ENCODE assay signal across 16 mouse cellular contexts in genomic region chr8:95810184-95810591, GRCm38 (mm10). TPM values are rescaled to one million over a fixed set of nuclear protein-coding genes. Genes with fewer than 3 reads are reported as not detected.
DNase-seq lines count a peak whose midpoint lies in the region; ATAC-seq and TF ChIP-seq lines count a peak whose summit lies in the region.
"Had no signal": no experiment of that assay in that cellular context is flagged by ENCODE, and none has a peak within 500 bp of the region (broad histone marks: within the 10 kb centered on the region; RNA-seq: fewer than 3 reads in every experiment).

No protein-coding gene starts in this region.

- H3K27me3 ChIP-seq in myocyte (ENCODE audit: control insufficient read depth, insufficient read depth, insufficient read length) = no peaks in the 10 kb centered on the region
- H3K27me3 ChIP-seq: hindbrain, embryonic 15.5 days; neural tube, embryonic 13.5 days had no signal

- TF ChIP-seq POLR2A in myocyte (IDR thresholded peaks at IDR 0.05; ENCODE audit: insufficient read length, low read depth) = no peak

- DNase-seq in CD4-positive helper T cell, adult 2 months (ENCODE audit: low read depth, low spot score) = peak; percentile 36
- peak; percentile 45 for DNase-seq in ZHBTc4 (ENCODE audit: low read depth, low spot score)
- peak; percentile 21 for DNase-seq in heart, postnatal 4 days
- no peak for DNase-seq in frontal cortex, postnatal 14 days (ENCODE audit: low spot score in 2 of 2)
- DNase-seq in left cerebral cortex, adult 18-20 months (ENCODE audit: low spot score in 2 of 2) = no peak
- DNase-seq in embryo, embryonic 10.5 days (ENCODE audit: low spot score) = no peak
- DNase-seq: cerebellum, postnatal 36 days; kidney, postnatal 14 days; layer of hippocampus, postnatal 36 days; right cerebral cortex, postnatal 25 days had no signal

- no peak overlapping the region for H3ac ChIP-seq in myocyte (ENCODE audit: control insufficient read depth, insufficient read length)

- H3K79me2 ChIP-seq in myocyte (ENCODE audit: control insufficient read depth, insufficient read depth) = peaks cover 21% of the 10 kb centered on the region

- ATAC-seq in erythroid progenitor cell, adult 5-6 weeks (replicated peaks; ENCODE audit: low FRiP score, poor library complexity, severe bottlenecking) = no peak

- peak overlapping the region; percentile 3 for H3K4me2 ChIP-seq in myocyte (ENCODE audit: low read depth)
- H3K4me2 ChIP-seq: hindbrain, embryonic 15.5 days; liver, embryonic 11.5 days; neural tube, embryonic 13.5 days had no signal

- no peaks in the 10 kb centered on the region for H3K36me3 ChIP-seq in myocyte (ENCODE audit: control insufficient read depth, insufficient read depth)
- H3K36me3 ChIP-seq: hindbrain, embryonic 15.5 days; neural tube, embryonic 13.5 days had no signal

- no peak overlapping the region for H3K4me3 ChIP-seq in myocyte
- H3K4me3 ChIP-seq: hindbrain, embryonic 15.5 days; midbrain, embryonic 10.5 days; neural tube, embryonic 13.5 days had no signal

TF ChIP-seq in myocyte, 11 proteins besides CTCF, POLR2A, EP300 and RAD21:
- TF ChIP-seq POLR2AphosphoS2 (IDR thresholded peaks at IDR 0.05; ENCODE audit: insufficient read length, low read depth) (no peak), USF1 (IDR thresholded peaks at IDR 0.05; ENCODE audit: low read depth) (no peak), E2F4 (IDR thresholded peaks at IDR 0.05; ENCODE audit: insufficient read depth) (no peak), SRF (IDR thresholded peaks at IDR 0.05; ENCODE audit: control insufficient read depth, insufficient read length, low read depth) (no peak), CEBPB (IDR thresholded peaks at IDR 0.05; ENCODE audit: insufficient read depth, poor library complexity, severe bottlenecking) (no peak), MYOD1 (IDR thresholded peaks at IDR 0.05; ENCODE audit: control insufficient read depth in 1 of 3, insufficient read length in 2 of 3, low read depth in 2 of 3) (no peak)

RNA-seq across cellular contexts. Expression of gene Cnot1, which starts 2.9 kb away (rescaled TPM):
- total RNA-seq in heart, postnatal 4 days (2021) = 100 to 1,000 TPM; 152 to 174 TPM
- polyA plus RNA-seq in myocyte (2012; fragmentation: generic; extraction: Trizol) = 32.7 TPM
- total RNA-seq in erythroid progenitor cell, adult 5-6 weeks (2015; ENCODE audit: low replicate concordance) = 224 and 278 TPM in 2 replicates
- total RNA-seq in erythroid progenitor cell, adult 5-6 weeks (2017; ENCODE audit: low replicate concordance) = 189 and 228 TPM in 2 replicates
- total RNA-seq in left cerebral cortex, adult 18-20 months (2021) = 100 to 1,000 TPM; 129 to 130 TPM

RNA-seq across cellular contexts. Expression of gene Sap18b, which starts 15.0 kb away (rescaled TPM):
- total RNA-seq in heart, postnatal 4 days (2021) = 100 to 1,000 TPM in 1 of 2 experiments, 10 to 100 TPM in 1; 92.4 to 102 TPM
- 157 TPM for polyA plus RNA-seq in myocyte (2012; fragmentation: generic; extraction: Trizol)
- 32.7 and 37.8 TPM in 2 replicates for total RNA-seq in erythroid progenitor cell, adult 5-6 weeks (2015; ENCODE audit: low replicate concordance)
- 71.5 and 165 TPM in 2 replicates for total RNA-seq in erythroid progenitor cell, adult 5-6 weeks (2017; ENCODE audit: low replicate concordance)
- total RNA-seq in left cerebral cortex, adult 18-20 months (2021) = 10 to 100 TPM; 78.1 to 96.2 TPM

RNA-seq across cellular contexts. Expression of gene Slc38a7, which starts 43.2 kb away (rescaled TPM):
- total RNA-seq in heart, postnatal 4 days (2021) = 1 to 10 TPM; 7.5 to 7.9 TPM
- polyA plus RNA-seq in myocyte (2012; fragmentation: generic; extraction: Trizol) = 46.9 TPM
- total RNA-seq in erythroid progenitor cell, adult 5-6 weeks (2015; ENCODE audit: low replicate concordance) = 0.72 and 2.9 TPM in 2 replicates
- 1.9 and 4.5 TPM in 2 replicates for total RNA-seq in erythroid progenitor cell, adult 5-6 weeks (2017; ENCODE audit: low replicate concordance)
- 10 to 100 TPM; 24.4 to 28.7 TPM for total RNA-seq in left cerebral cortex, adult 18-20 months (2021)

Comparison
In these comparisons a context has a peak if more than half of its experiments do, and no peak if none do; other contexts are left out.
1. DNase-seq: peak in CD4-positive helper T cell, adult 2 months (single experiment), ZHBTc4 (single experiment) and heart, postnatal 4 days (single experiment); none in frontal cortex, postnatal 14 days (0 of 2), left cerebral cortex, adult 18-20 months (0 of 2) and embryo, embryonic 10.5 days (single experiment).